Mouse (Mus musculus) liver, embryonic 14.5 days (tissue): ENCODE data around the gene Siae. TPM values are rescaled to one million over a fixed set of nuclear protein-coding genes. Genes with fewer than 3 reads are reported as not detected.
A peak's percentile ranks its signal among the peaks of the same experiment; 100 is the strongest.

Experiments used
- ATAC-seq: fragments of 200-750 bp; cut with Nextera tagmentation; 2 replicates; pipeline ENCODE4 v1.8.0; 2017; ENCODE audit warnings: moderate number of reproducible peaks, mild to moderate bottlenecking, moderate library complexity; ENCODE audit not compliant: insufficient read depth
- DNase-seq, 3 experiments: peaks; one replicate each; pipeline ENCODE4 v3.0.0-alpha.2; 2012 to 2013; ENCODE audit warnings: low read depth in 3 of 3, low spot score in 3 of 3
- H3K27ac ChIP-seq: fragments of 300-500 bp; sonication (generic); 2 replicates; pipeline ENCODE4 v1.5.1; 2014; ENCODE audit warnings: moderate library complexity, mild to moderate bottlenecking, control low read depth, inconsistent platforms
- H3K27me3 ChIP-seq: fragments of 300-500 bp; sonication (generic); 2 replicates; pipeline ENCODE4 v1.6.1; 2014; ENCODE audit warnings: mild to moderate bottlenecking, low read length, moderate library complexity; ENCODE audit not compliant: control insufficient read depth, insufficient read depth
- H3K36me3 ChIP-seq: fragments of 300-500 bp; sonication (generic); replicated peaks from 2 replicates; pipeline ENCODE4 v1.6.1; 2014; ENCODE audit warnings: low read depth; ENCODE audit not compliant: control insufficient read depth, insufficient read depth
- H3K4me1 ChIP-seq, 2 experiments: fragments of 200-500 bp in 1 of 2; fragments of 300-500 bp in 1 of 2; sonication (generic) in 1 of 2; replicated peaks; 2 replicates each; pipeline ENCODE4 v1.6.1; 2012 to 2014; ENCODE audit warnings: antibody characterized with exemption in 1 of 2, inconsistent platforms in 1 of 2, low read length in 1 of 2; ENCODE audit not compliant: control insufficient read depth in 2 of 2, insufficient read depth in 2 of 2
- H3K4me2 ChIP-seq: fragments of 300-500 bp; sonication (generic); 2 replicates; pipeline ENCODE4 v1.6.1; 2014; ENCODE audit warnings: low read depth, mild to moderate bottlenecking, control low read depth, moderate library complexity
- H3K4me3 ChIP-seq, 2 experiments: fragments of 200-500 bp in 1 of 2; fragments of 300-500 bp in 1 of 2; sonication (generic) in 1 of 2; 2 replicates each; pipeline ENCODE4 v1.5.1; 2012 to 2014; ENCODE audit warnings: low read depth in 2 of 2, low read length in 2 of 2, mild to moderate bottlenecking in 2 of 2, control low read depth in 1 of 2, inconsistent platforms in 1 of 2, moderate library complexity in 1 of 2; ENCODE audit not compliant: insufficient read depth in 1 of 2
- H3K9ac ChIP-seq: fragments of 300-500 bp; sonication (generic); replicated peaks from 2 replicates; pipeline ENCODE4 v1.6.1; 2014; ENCODE audit warnings: mild to moderate bottlenecking, control low read depth, moderate library complexity
- H3K9me3 ChIP-seq: fragments of 300-500 bp; sonication (generic); 2 replicates; pipeline ENCODE4 v1.6.1; 2016; ENCODE audit warnings: low read length, mixed read lengths; ENCODE audit not compliant: control insufficient read depth
- CTCF ChIP-seq: IDR thresholded peaks from 2 replicates; pipeline ENCODE4 v1.5.1; 2016; ENCODE audit warnings: antibody characterized with exemption, low read depth, control low read depth
- EP300 ChIP-seq: IDR thresholded peaks from 2 replicates; pipeline ENCODE4 v1.6.1; 2016; ENCODE audit warnings: antibody characterized with exemption, low read depth
- WGBS: fragments of 180-500 bp; shearing (Covaris S2); extraction: QIAGEN DNeasy Blood & Tissue Kit; methylation state at CpG from one replicate; pipeline ENCODE4 v1.1.7; 2014; ENCODE audit not compliant: insufficient replicate concordance; 5-methylcytosine and 5-hydroxymethylcytosine counted together
- polyA plus RNA-seq, 2 experiments: library from polyadenylated mRNA; depleted of rRNA in 1 of 2; stranded (reverse) in 1 of 2; unstranded in 1 of 2; fragments of >200 nt; fragmentation: Nextera tagmentation in 1 of 2; extraction: Ambion mirVana in 1 of 2; gene quantifications; 2 replicates each; pipeline versions ENCODE4 v1.2.1 to v1.2.3; 2012 to 2014

Siae gene
- polyA plus RNA-seq, 2 experiments, result 2.2 to 5.7 TPM

GRCm38 (mm10) chr9:37527396-37528224, 27.9 kb upstream of the Siae start, which contains the start of gene Esam:
Gene Esam, plus strand, starts transcription at chr9:37528078.
- Histone ChIP-seq H3K9me3 (no peaks in the 10 kb centered on the region), H3K27me3 (peaks cover 50% of the 10 kb centered on the region), H3K4me1 (peaks cover 0 to 2% of the 10 kb centered on the region in 2 experiments; a peak in 1 of 4 replicates), H3K4me2 (peak within 1 kb of the TSS; percentile 43), H3K27ac (no peak within 1 kb of the TSS), H3K36me3 (no peaks in the 10 kb centered on the region), H3K4me3 (peak within 1 kb of the TSS; percentile 19 to 38), H3K9ac (no peak within 1 kb of the TSS)
- WGBS, result 3% methylated on average over 41 of the region's 41 CpGs
- TF ChIP-seq CTCF (no peak), EP300 (no peak)
- peak; percentile 31; the same call in 1 of the 2 replicates for ATAC-seq
- no peak for DNase-seq

GRCm38 (mm10) chr9:37528225-37528970, 27.1 kb upstream of the Siae start:
- no peak for DNase-seq
- H3K9ac ChIP-seq, result no peak overlapping the region

GRCm38 (mm10) chr9:37530031-37530887, 25.2 kb upstream of the Siae start:
- Histone ChIP-seq H3K9me3 (no peaks in the 10 kb centered on the region), H3K9ac (no peak overlapping the region), H3K36me3 (no peaks in the 10 kb centered on the region), H3K4me3 (peak overlapping the region; percentile 21 to 40), H3K27me3 (peaks cover 50% of the 10 kb centered on the region), H3K27ac (no peak overlapping the region), H3K4me2 (peak overlapping the region; percentile 36), H3K4me1 (peaks cover 0 to 2% of the 10 kb centered on the region in 2 experiments; a peak in 1 of 4 replicates)
- TF ChIP-seq EP300, result no peak
- TF ChIP-seq CTCF, result peak; percentile 43
- no peak for DNase-seq
- 2% methylated on average over 32 of the region's 32 CpGs for WGBS
- peak; percentile 60 for ATAC-seq

More at GRCm38 (mm10) chr9:37528225-37528970, 27.1 kb upstream of the Siae start:
- no peak for ATAC-seq
- H3K27ac ChIP-seq, result no peak overlapping the region
- 14% methylated on average over 9 of the region's 9 CpGs for WGBS
- no peaks in the 10 kb centered on the region for H3K36me3 ChIP-seq
- TF ChIP-seq EP300 (no peak), CTCF (no peak)
- H3K27me3 ChIP-seq, result peaks cover 50% of the 10 kb centered on the region
- peak overlapping the region; percentile 43; the same call in 1 of the 2 replicates for H3K4me2 ChIP-seq
- H3K9me3 ChIP-seq, result no peaks in the 10 kb centered on the region
- peaks cover 0 to 2% of the 10 kb centered on the region in 2 experiments; a peak in 1 of 4 replicates for H3K4me1 ChIP-seq
- H3K4me3 ChIP-seq, result peak overlapping the region; percentile 19 to 38

- ATAC-seq, result peak; percentile 36; the same call in 1 of the 2 replicates
- Histone ChIP-seq H3K4me1 (peaks cover 0 to 2% of the 10 kb centered on the region in 2 experiments; a peak in 1 of 4 replicates), H3K4me3 (peak overlapping the region; percentile 0 to 40; a peak in 3 of 4 replicates), H3K4me2 (peak overlapping the region; percentile 36), H3K27ac (no peak overlapping the region), H3K9ac (no peak overlapping the region), H3K27me3 (peaks cover 50% of the 10 kb centered on the region), H3K9me3 (no peaks in the 10 kb centered on the region), H3K36me3 (no peaks in the 10 kb centered on the region)
- 8% methylated on average over 31 of the region's 31 CpGs for WGBS
- TF ChIP-seq CTCF (peak; percentile 40; the same call in 1 of the 2 replicates), EP300 (no peak)
- DNase-seq, result no peak
Observed at GRCm38 (mm10) chr9:37530888-37531705, 24.4 kb upstream of the Siae start.
